Mouse (Mus musculus) heart, embryonic 14.5 days (tissue): ENCODE data around the gene Mdm4. TPM values are rescaled to one million over a fixed set of nuclear protein-coding genes. Genes with fewer than 3 reads are reported as not detected.
"Not testable (repeated sequence)": the region's sequence is repeated elsewhere in the genome, so short reads cannot be mapped to it uniquely, and the experiment has no call there.

Source experiments
- ATAC-seq: fragments of 200-750 bp; cut with Nextera tagmentation; 2 replicates; pipeline ENCODE4 v1.8.0; 2017; ENCODE audit warnings: low read depth, moderate TSS enrichment; ENCODE audit not compliant: insufficient number of reproducible peaks, insufficient read depth, low FRiP score
- H3K27ac ChIP-seq, 2 experiments: fragments of 200-500 bp in 1 of 2; fragments of 300-500 bp in 1 of 2; sonication (generic) in 1 of 2; replicated peaks in 1 of 2; 2 replicates each; pipeline ENCODE4 v1.5.1; 2012 to 2014; ENCODE audit warnings: low read depth in 2 of 2, low read length in 2 of 2, control low read depth in 1 of 2, mild to moderate bottlenecking in 1 of 2, mixed read lengths in 1 of 2; ENCODE audit not compliant: control insufficient read depth in 1 of 2, insufficient read depth in 1 of 2
- H3K27me3 ChIP-seq: fragments of 300-500 bp; sonication (generic); 2 replicates; pipeline ENCODE4 v1.6.1; 2014; ENCODE audit warnings: mild to moderate bottlenecking, low read length, control low read depth; ENCODE audit not compliant: control insufficient read depth, insufficient read depth
- H3K36me3 ChIP-seq: fragments of 300-500 bp; sonication (generic); 2 replicates; pipeline ENCODE4 v1.6.1; 2014; ENCODE audit warnings: mild to moderate bottlenecking, control low read depth, low read length, mixed read lengths; ENCODE audit not compliant: control insufficient read depth, insufficient read depth
- H3K4me1 ChIP-seq, 2 experiments: fragments of 200-500 bp in 1 of 2; fragments of 300-500 bp in 1 of 2; sonication (generic) in 1 of 2; 2 replicates each; pipeline ENCODE4 v1.6.1; 2012 to 2014; ENCODE audit warnings: low read length in 2 of 2, control low read depth in 1 of 2, mixed read lengths in 1 of 2; ENCODE audit not compliant: control insufficient read depth in 2 of 2, insufficient read depth in 2 of 2
- H3K4me2 ChIP-seq: fragments of 300-500 bp; sonication (generic); 2 replicates; pipeline ENCODE4 v1.6.1; 2014; ENCODE audit warnings: mild to moderate bottlenecking, low read length
- H3K4me3 ChIP-seq, 2 experiments: fragments of 200-500 bp in 1 of 2; fragments of 300-500 bp in 1 of 2; sonication (generic) in 1 of 2; 2 replicates each; pipeline ENCODE4 v1.5.1; 2012 to 2014; ENCODE audit warnings: low read length in 2 of 2, mild to moderate bottlenecking in 2 of 2, control low read depth in 1 of 2, low read depth in 1 of 2, moderate library complexity in 1 of 2; ENCODE audit not compliant: control insufficient read depth in 1 of 2, insufficient read depth in 1 of 2
- H3K9ac ChIP-seq: fragments of 300-500 bp; sonication (generic); 2 replicates; pipeline ENCODE4 v1.6.1; 2014; ENCODE audit warnings: mild to moderate bottlenecking, low read length
- H3K9me3 ChIP-seq: fragments of 300-500 bp; sonication (generic); 2 replicates; pipeline ENCODE4 v1.6.1; 2016; ENCODE audit warnings: low read length, control low read depth; ENCODE audit not compliant: control insufficient read depth
- WGBS: fragments of 180-500 bp; shearing (Covaris S2); extraction: QIAGEN DNeasy Blood & Tissue Kit; methylation state at CpG from one replicate; pipeline ENCODE4 v1.1.7; 2014; 5-methylcytosine and 5-hydroxymethylcytosine counted together
- polyA plus RNA-seq: library from polyadenylated mRNA; unstranded; fragments of >200 nt; fragmentation: Nextera tagmentation; extraction: Ambion mirVana; gene quantifications from 2 replicates; pipeline ENCODE4 v1.2.1, GENCODE M21; 2014

Gene Mdm4
- polyA plus RNA-seq, 1 experiment from 2014 or later: 38.2 TPM

GRCm38 (mm10) chr1:133000347-133000746 lies 30.0 kb downstream of the Mdm4 start:
- no peak overlapping the region for H3K4me2 ChIP-seq
- ATAC-seq: no peak
- H3K9ac ChIP-seq: no peak overlapping the region
- no peaks in the 10 kb centered on the region for H3K9me3 ChIP-seq
- H3K27me3 ChIP-seq: no peaks in the 10 kb centered on the region
- H3K27ac ChIP-seq: no peak overlapping the region
- no peak overlapping the region for H3K4me3 ChIP-seq
- peaks cover 92% of the 10 kb centered on the region for H3K36me3 ChIP-seq
- no peaks in the 10 kb centered on the region for H3K4me1 ChIP-seq
- WGBS: 89% methylated on average over 6 of the region's 6 CpGs

DNA sequence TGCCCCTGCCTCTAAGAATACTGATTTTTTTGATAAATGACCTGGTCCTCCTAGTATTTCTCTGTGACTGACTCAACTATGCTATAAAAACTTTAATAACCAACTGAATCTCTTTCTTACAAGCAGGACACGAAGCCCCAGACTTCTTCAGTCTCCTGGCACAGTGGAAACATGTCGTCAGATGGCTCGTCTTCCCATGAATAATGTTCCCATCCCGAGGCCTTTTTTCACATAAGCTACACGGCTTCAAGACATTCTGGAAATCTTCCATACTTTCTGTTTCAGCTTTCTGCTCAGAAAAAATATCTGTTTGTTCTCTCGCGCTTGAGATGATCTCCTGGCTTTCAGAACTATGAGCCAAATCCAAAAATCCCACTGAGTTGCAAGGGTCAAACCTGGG lies 38.8 kb downstream of the Mdm4 start:
- Histone ChIP-seq H3K36me3 (peaks cover 86% of the 10 kb centered on the region), H3K9ac (no peak overlapping the region), H3K4me1 (no peaks in the 10 kb centered on the region), H3K4me2 (no peak overlapping the region), H3K9me3 (no peaks in the 10 kb centered on the region), H3K27ac (no peak overlapping the region), H3K4me3 (no peak overlapping the region), H3K27me3 (no peaks in the 10 kb centered on the region)
- ATAC-seq: no peak
- WGBS: 92% methylated on average over 7 of the region's 7 CpGs

- H3K36me3 ChIP-seq: peaks cover 84% of the 10 kb centered on the region
- no peaks in the 10 kb centered on the region for H3K27me3 ChIP-seq
- WGBS: 100% methylated on average over 3 of the region's 3 CpGs
- no peak for ATAC-seq
- no peak overlapping the region for H3K4me3 ChIP-seq
- no peak overlapping the region for H3K4me2 ChIP-seq
- no peaks in the 10 kb centered on the region for H3K4me1 ChIP-seq
- H3K9ac ChIP-seq: no peak overlapping the region
- no peak overlapping the region for H3K27ac ChIP-seq
- H3K9me3 ChIP-seq: no peaks in the 10 kb centered on the region
Measured at GRCm38 (mm10) chr1:132990733-132991132, 39.6 kb downstream of the Mdm4 start.

DNA sequence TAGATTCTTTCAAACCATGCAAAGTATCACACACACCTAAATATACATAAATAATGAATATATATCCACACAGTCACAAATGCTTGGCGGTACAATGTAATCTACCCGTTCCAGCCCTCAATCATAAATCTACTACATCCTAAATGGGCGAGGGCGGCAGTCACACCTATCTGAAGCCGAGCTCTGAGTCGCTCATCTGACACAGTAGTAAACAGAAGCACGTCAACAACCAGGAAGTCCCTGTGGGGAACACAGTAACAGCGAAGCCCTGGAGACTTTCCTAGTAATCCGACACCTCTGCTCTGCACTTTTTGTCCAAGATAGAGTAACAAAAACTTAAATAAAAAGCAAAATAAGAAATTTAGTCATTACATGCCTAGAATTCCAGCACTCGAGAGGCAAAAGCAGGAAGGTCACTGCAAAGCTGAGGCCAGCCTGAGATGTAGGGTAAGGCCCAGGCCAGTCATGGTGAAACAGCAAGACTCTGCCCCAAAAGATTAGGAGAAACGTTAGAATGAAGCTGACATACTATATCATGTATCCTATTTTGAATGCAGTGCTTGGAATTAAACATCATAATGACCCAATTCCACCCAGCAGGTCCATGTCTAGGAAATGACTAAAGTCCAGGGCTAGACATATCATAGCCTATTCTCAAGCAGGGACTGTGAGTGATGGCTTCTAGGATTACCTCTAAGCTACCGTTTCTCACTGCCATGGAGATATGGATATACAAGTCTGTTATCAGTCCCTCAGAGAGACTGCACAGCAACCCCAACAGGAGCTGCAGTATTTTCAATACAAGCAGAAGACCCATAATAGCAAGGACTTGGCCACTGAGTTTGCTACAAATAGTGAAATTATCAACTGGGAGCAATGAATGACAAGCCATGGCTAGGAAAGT lies 41.6 kb downstream of the Mdm4 start:
- not testable (repeated sequence) for H3K4me1 ChIP-seq, H3K27ac ChIP-seq, ATAC-seq, H3K9ac ChIP-seq, H3K4me2 ChIP-seq, H3K9me3 ChIP-seq, H3K27me3 ChIP-seq, H3K4me3 ChIP-seq
- peaks cover 84% of the 10 kb centered on the region for H3K36me3 ChIP-seq
- 70% methylated on average over 12 of the region's 12 CpGs for WGBS

- no peak overlapping the region for H3K4me2 ChIP-seq
- ATAC-seq: no peak
- H3K4me1 ChIP-seq: no peaks in the 10 kb centered on the region
- WGBS: 61% methylated on average over 7 of the region's 7 CpGs
- H3K9me3 ChIP-seq: no peaks in the 10 kb centered on the region
- no peak overlapping the region for H3K4me3 ChIP-seq
- H3K9ac ChIP-seq: no peak overlapping the region
- H3K27me3 ChIP-seq: no peaks in the 10 kb centered on the region
- peaks cover 53% of the 10 kb centered on the region for H3K36me3 ChIP-seq
- no peak overlapping the region for H3K27ac ChIP-seq
Measured at GRCm38 (mm10) chr1:132982728-132983127, 47.6 kb downstream of the Mdm4 start.

- no peaks in the 10 kb centered on the region for H3K4me1 ChIP-seq
- peaks cover 46% of the 10 kb centered on the region for H3K36me3 ChIP-seq
- H3K9ac ChIP-seq: no peak overlapping the region
- WGBS: 83% methylated on average over 6 of the region's 6 CpGs
- no peak overlapping the region for H3K4me3 ChIP-seq
- ATAC-seq: no peak
- no peak overlapping the region for H3K4me2 ChIP-seq
- H3K27me3 ChIP-seq: no peaks in the 10 kb centered on the region
- H3K27ac ChIP-seq: no peak overlapping the region
- H3K9me3 ChIP-seq: no peaks in the 10 kb centered on the region
Measured at GRCm38 (mm10) chr1:132981232-132981631, 49.1 kb downstream of the Mdm4 start.

- WGBS: 58% methylated on average over 1 of the region's 1 CpGs
- no peaks in the 10 kb centered on the region for H3K4me1 ChIP-seq
- no peak overlapping the region for H3K4me3 ChIP-seq
- H3K36me3 ChIP-seq: peaks cover 14% of the 10 kb centered on the region
- H3K27me3 ChIP-seq: no peaks in the 10 kb centered on the region
- ATAC-seq: no peak
- no peak overlapping the region for H3K27ac ChIP-seq
- no peaks in the 10 kb centered on the region for H3K9me3 ChIP-seq
- H3K4me2 ChIP-seq: no peak overlapping the region
- H3K9ac ChIP-seq: no peak overlapping the region
Measured at GRCm38 (mm10) chr1:132977402-132977801, 53.0 kb downstream of the Mdm4 start.

GRCm38 (mm10) chr1:132968659-132969058 lies 61.7 kb downstream of the Mdm4 start:
- H3K4me2 ChIP-seq: no peak overlapping the region
- ATAC-seq: no peak
- H3K4me3 ChIP-seq: no peak overlapping the region
- no peaks in the 10 kb centered on the region for H3K36me3 ChIP-seq
- H3K27ac ChIP-seq: no peak overlapping the region
- no peak overlapping the region for H3K9ac ChIP-seq
- peaks cover 2 to 3% of the 10 kb centered on the region in 2 experiments; a peak in 1 of 4 replicates for H3K4me1 ChIP-seq
- H3K27me3 ChIP-seq: no peaks in the 10 kb centered on the region
- WGBS: 25% methylated on average over 6 of the region's 6 CpGs
- 0 out of 2 replicates have a peak, but pooled peaks cover 6% of the 10 kb centered on the region for H3K9me3 ChIP-seq
